Mouse (Mus musculus): Measurements from ENCODE around the gene Mixl1.

DNA sequence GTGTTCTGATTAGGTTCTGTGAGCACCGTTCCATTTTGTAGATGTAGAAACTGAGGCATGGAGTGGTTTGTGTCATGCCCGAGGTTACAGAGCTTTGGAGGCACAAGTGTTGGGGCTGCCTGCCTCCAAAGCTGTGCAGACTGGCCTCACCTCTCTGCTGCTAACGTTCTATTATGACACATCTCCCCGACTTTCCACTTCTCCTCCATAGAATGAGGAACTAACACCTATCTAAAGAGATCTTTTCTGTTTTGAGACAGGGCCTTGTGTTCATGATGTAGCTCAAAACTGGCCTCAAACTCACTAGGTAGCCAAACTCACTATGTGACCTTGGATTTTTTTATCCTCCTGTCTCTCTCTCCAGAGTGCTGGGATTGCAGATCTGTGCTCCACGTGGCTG is 21.9 kb upstream of the Mixl1 start:
- TF ChIP-seq MYOD1 (IDR thresholded peaks at IDR 0.05; ENCODE audit: control insufficient read depth in 1 of 3, insufficient read length in 2 of 3, low read depth in 2 of 3) (no peak), POLR2A (IDR thresholded peaks at IDR 0.05; ENCODE audit: insufficient read length, low read depth) (no peak), POLR2AphosphoS2 (IDR thresholded peaks at IDR 0.05; ENCODE audit: insufficient read length, low read depth) (no peak), MAX (IDR thresholded peaks at IDR 0.05; ENCODE audit: low read depth) (no peak)

All from myocyte (in vitro differentiated cells).